Mouse (Mus musculus) olfactory bulb, adult 2 months (tissue): ENCODE measurements at regions not wholly inside any gene's neighbourhood (a gene's known extent, or its start where the extent isn't known, plus 50 kb on each side); places are given as distances from the start of the nearest gene placed in this dataset.

Experiments
- H3K27ac ChIP-seq: fragments of 200-500 bp; 2 replicates; pipeline ENCODE4 v1.5.1; 2012; ENCODE audit warnings: low read depth, low read length; ENCODE audit not compliant: insufficient read depth
- H3K4me1 ChIP-seq: fragments of 200-500 bp; 2 replicates; pipeline ENCODE4 v1.6.1; 2012; ENCODE audit warnings: low read length; ENCODE audit not compliant: control insufficient read depth, insufficient read depth
- H3K4me3 ChIP-seq: fragments of 200-500 bp; 2 replicates; pipeline ENCODE4 v1.5.1; 2012; ENCODE audit warnings: mild to moderate bottlenecking, low read depth, low read length, moderate library complexity; ENCODE audit not compliant: insufficient read depth
- CTCF ChIP-seq: fragments of 200-500 bp; IDR thresholded peaks from 2 replicates; pipeline ENCODE4 v1.5.1; 2012; ENCODE audit warnings: low read depth, mild to moderate bottlenecking, low read length, moderate library complexity; ENCODE audit not compliant: insufficient read depth
- POLR2A ChIP-seq: fragments of 200-500 bp; IDR thresholded peaks from 2 replicates; pipeline ENCODE4 v1.6.1; 2012; ENCODE audit warnings: mild to moderate bottlenecking, low read depth, low read length, moderate library complexity; ENCODE audit not compliant: insufficient read depth
- WGBS: fragments of 180-500 bp; shearing (Covaris S2); methylation state at CpG from one replicate; pipeline ENCODE4 v1.1.7; 2018; 5-methylcytosine and 5-hydroxymethylcytosine counted together

DNA sequence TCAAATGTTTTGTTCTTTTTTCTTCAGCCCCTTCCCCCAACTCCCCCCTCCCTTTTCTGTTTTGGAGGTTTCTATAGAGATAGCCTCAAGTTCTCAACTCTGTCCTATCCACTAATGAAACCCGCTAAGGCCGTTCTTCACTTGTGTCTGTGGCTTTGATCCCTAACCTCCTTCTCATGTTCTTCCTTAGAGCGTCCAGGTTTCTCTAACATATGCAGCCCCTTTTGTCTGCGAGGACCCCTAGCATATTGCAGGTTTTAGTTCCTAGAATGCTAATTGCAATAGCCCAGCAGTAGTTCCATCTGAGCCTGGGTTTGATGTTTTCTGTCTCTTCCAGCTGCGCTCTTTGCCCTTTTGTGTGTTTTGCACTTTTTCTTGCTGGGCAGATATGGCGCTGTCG lies 113.6 kb upstream of the Slc25a36 start:
- H3K27ac ChIP-seq: no peak overlapping the region
- TF ChIP-seq CTCF (no peak), POLR2A (no peak)
- WGBS: 52% methylated on average over 7 of the region's 7 CpGs
- H3K4me3 ChIP-seq: no peak overlapping the region
- H3K4me1 ChIP-seq: no peaks in the 10 kb centered on the region

DNA sequence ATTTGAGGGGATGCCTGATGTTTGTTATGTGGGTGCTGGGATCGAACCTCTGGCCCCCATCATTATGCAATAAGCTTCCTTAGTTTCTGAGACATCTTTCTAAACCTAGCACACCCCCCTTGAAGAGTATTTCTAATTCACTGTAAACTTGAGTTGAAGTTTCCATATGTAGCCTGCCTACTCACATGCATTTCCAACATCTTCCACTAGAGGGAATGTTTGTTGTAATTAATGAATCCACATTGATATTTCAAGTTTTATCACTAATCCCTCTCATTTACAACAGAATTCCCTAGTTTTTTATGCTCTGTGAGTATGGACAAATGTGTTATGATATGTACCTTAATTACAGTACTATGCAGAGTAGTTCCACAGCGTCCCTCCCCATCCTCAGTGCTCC lies 103.8 kb upstream of the Slc25a36 start:
- 44% methylated on average over 2 of the region's 2 CpGs for WGBS
- H3K4me3 ChIP-seq: no peak overlapping the region
- no peak overlapping the region for H3K27ac ChIP-seq
- TF ChIP-seq POLR2A (no peak), CTCF (no peak)
- no peaks in the 10 kb centered on the region for H3K4me1 ChIP-seq

DNA sequence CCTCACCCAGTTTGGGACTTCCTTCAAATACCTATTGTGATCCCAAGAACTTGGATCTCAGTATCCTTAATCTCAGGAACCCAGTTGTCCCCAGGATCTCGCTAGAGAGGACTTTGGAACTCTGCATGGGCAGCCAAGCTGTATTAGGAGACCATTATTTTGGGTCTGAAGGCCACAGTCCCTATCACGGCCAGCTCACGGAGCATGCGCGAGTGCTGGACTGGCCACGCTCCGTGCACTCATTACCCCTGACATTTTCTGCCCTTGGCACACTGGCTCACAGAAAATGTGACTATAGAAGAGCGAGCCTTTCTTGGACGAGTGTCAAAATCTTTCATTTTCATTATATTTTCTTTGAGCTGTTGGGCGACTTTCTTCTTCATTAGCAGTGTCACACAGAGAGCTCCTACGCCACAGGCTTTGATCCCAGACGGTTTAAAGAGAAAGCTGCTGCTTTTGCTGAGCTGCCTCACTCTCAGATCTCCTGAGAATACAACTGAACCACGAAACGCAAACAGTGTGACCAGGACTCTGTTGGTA lies 79.4 kb upstream of the Slc25a36 start:
- Histone ChIP-seq H3K27ac (no peak overlapping the region), H3K4me1 (no peaks in the 10 kb centered on the region), H3K4me3 (no peak overlapping the region)
- TF ChIP-seq POLR2A: no peak
- no peak for TF ChIP-seq CTCF
- 68% methylated on average over 14 of the region's 14 CpGs for WGBS

DNA sequence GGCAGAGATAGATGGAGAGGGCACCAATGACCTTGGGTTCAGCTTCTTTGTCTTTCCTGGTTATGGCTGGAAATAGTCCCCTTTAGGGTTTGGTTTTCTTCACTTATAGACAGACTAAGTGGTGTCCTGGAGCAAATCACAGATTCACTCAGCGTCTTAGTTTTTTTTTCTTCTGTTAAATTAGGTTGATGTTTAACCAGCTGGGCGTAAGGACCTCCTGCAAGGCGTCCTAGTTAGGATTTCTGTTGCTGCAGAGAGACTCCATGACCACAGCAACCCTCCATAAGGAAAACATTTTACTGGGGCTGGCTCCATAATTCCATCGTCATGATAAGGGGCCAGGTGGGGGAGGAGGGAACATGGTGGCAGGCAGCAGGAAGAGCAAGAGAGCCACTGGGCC lies 78.7 kb upstream of the Slc25a36 start:
- 87% methylated on average over 4 of the region's 4 CpGs for WGBS
- Histone ChIP-seq H3K27ac (no peak overlapping the region), H3K4me1 (no peaks in the 10 kb centered on the region), H3K4me3 (no peak overlapping the region)
- TF ChIP-seq CTCF: no peak
- TF ChIP-seq POLR2A: no peak

DNA sequence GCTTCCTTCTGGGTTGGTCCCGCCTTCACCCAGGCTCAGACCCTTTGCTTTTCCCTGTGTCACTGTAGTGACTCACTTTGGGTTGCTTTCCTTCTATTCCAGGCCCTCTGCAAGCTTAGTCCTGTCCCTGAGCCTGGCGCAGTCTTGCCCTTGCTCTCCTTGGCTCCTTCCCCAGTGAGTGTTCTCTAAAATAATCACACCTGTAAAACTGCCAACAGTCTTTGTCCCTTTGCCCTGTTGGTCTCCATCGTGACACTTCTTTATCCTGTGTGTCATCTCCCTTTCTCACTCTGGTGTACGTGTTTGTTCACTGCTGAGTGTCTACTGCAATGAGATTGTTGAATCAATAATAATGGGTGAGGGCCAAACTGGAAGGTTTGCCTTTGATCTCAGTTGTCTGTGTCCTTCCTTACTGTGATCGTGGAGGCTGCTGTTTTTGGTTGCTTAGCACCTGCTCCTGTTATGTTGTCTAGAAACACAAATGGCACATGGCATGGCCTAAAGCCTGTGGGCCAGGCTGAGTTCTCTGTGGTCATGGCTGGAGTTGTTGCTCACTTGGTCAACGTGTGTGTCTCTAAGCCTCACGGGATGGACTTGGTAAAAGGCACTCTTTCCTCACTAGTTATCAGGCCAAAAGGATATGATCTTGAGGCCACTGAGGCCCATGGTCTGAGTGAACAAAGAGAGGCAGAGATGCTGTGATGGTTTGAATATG lies 77.8 kb upstream of the Slc25a36 start:
- TF ChIP-seq POLR2A (no peak), CTCF (no peak)
- no peak overlapping the region for H3K27ac ChIP-seq
- no peaks in the 10 kb centered on the region for H3K4me1 ChIP-seq
- 66% methylated on average over 7 of the region's 7 CpGs for WGBS
- no peak overlapping the region for H3K4me3 ChIP-seq

DNA sequence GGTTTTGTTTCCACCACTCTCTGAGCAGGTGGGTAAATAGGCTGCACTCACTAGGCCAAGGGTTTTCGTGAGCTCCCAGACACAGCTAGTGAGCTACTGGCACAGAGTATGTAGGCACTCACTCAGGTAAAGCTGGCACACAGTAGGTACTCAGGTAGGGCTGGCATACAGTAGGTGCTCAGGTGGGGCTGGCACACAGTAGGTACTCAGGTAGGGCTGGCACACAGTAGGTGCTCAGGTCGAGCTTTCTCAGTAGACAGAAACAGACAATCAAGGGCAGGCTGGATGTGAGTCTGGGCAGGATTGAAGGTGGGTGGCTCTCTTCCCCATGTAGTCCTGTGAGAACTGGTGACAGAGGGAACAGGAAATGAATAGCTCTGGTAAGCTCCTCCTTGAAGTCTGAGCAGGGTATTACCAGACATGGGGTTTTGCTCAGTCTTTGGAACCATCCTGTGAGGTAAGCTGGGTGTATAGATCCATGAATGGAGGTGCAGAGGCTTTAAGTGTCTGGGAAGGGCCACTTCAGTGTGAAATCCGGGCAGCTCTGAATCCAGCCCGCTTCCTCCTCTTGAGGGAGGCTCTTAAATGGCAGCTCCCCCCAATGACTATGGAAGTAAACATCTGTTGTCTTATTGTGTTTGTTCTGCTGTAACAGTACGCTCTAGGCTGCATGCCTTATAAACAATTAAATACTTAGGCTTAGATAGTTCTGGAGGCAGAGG lies 62.4 kb upstream of the Slc25a36 start:
- no peaks in the 10 kb centered on the region for H3K4me1 ChIP-seq
- no peak for TF ChIP-seq POLR2A
- no peak for TF ChIP-seq CTCF
- H3K27ac ChIP-seq: no peak overlapping the region
- no peak overlapping the region for H3K4me3 ChIP-seq
- whole genome bisulfite sequencing: 85% methylated on average over 5 of the region's 5 CpGs

DNA sequence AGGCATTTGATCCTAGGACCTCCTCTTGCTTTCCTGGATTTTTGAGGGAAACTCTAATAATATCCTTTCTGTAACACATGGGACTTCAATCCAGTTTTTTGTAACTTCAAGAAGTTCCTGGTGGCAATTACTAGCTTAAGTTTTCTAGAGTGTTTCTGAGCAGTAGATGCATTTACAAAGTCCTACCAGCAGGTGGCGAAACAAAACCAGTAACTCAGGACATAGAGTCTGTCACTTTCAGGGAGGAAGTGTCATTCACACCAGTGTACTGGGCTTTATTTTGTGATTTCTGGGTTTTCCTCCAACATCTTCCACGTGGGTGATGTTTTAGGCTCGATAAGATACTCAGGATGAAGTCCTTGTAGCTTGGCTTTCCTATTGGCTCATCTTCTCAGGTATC lies 61.1 kb upstream of the Slc25a36 start:
- TF ChIP-seq POLR2A (no peak), CTCF (no peak)
- WGBS: 11% methylated on average over 3 of the region's 3 CpGs

DNA sequence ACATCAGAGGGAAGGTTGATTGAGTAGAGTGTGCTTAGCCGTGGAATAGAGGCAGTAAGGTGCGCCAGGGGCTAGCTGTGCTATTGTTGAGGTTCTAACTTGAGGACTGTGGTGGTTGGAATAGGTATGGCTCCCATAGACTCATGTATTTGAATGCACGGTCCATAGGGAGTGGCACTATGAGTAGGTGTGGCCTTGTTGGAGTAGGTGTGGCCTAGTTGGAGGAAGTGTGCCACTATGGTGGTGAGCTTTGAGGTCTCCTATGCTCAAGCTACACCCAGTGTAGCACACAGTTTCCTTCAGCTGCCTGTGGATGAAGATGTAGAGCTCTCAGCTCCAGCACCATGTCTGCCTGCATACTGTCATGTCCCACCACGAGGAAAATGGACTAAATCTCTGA lies 60.5 kb upstream of the Slc25a36 start:
- WGBS: 91% methylated on average over 4 of the region's 4 CpGs
- no peak overlapping the region for H3K4me3 ChIP-seq
- H3K27ac ChIP-seq: no peak overlapping the region
- H3K4me1 ChIP-seq: no peaks in the 10 kb centered on the region
- no peak for TF ChIP-seq POLR2A
- TF ChIP-seq CTCF: no peak

More for the DNA sequence above, 61.1 kb upstream of the Slc25a36 start:
- H3K4me3 ChIP-seq: no peak overlapping the region
- H3K27ac ChIP-seq: no peak overlapping the region
- no peaks in the 10 kb centered on the region for H3K4me1 ChIP-seq

DNA sequence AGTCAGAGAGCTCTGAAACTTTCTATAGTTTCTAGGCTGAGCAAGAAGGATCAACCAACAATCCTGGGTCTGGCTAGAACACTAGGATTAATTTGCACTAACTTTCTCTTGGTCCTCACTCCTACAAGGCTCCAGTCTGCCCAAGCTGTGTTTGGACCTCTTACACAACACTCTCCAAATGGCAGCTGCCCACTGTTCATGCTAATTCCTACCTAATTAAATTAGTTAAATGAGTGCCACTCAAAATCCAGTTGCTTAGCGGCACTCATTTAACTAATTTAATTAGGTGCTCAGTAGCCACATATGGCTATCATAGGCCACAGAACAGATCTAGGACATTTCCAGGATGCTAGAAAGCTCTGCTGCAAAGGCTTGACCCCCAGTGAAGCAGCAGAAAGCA lies 59.9 kb upstream of the Slc25a36 start:
- H3K27ac ChIP-seq: no peak overlapping the region
- WGBS: 74% methylated on average over 1 of the region's 1 CpGs
- no peaks in the 10 kb centered on the region for H3K4me1 ChIP-seq
- no peak overlapping the region for H3K4me3 ChIP-seq
- TF ChIP-seq POLR2A: no peak
- TF ChIP-seq CTCF: no peak

DNA sequence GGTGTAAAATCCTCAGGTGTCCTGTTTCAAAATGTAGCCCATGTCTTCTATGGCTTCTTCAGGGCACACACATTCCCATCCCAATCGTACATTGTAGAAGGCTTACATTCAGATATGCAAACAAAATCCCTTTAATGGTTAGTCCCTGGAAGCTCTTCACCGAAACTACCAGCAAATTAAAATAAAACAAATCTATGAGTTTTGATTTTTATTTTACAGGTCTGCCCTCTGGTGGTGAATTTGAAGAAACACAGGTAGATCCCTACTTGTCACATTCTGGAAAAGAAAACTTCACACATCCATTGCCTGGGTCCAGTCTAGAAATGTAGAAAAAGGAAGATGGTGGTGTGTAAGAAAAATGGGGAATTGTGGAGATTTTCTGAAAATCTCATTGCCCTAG lies 51.5 kb upstream of the Slc25a36 start:
- WGBS: 16% methylated on average over 2 of the region's 2 CpGs

More for the DNA sequence above, 51.5 kb upstream of the Slc25a36 start:
- TF ChIP-seq POLR2A (no peak), CTCF (no peak)
- Histone ChIP-seq H3K4me1 (no peaks in the 10 kb centered on the region), H3K27ac (no peak overlapping the region), H3K4me3 (no peak overlapping the region)
